Mouse (Mus musculus) hindbrain, embryonic 15.5 days (tissue): ENCODE measurements around the gene Cd86. TPM values are rescaled to one million over a fixed set of nuclear protein-coding genes. Genes with fewer than 3 reads are reported as not detected.

ENCODE experiments used
- ATAC-seq: fragments of 200-750 bp; cut with Nextera tagmentation; 2 replicates; pipeline ENCODE4 v1.8.0; 2017; ENCODE audit warnings: low read depth, moderate number of reproducible peaks, moderate TSS enrichment; ENCODE audit not compliant: low FRiP score
- H3K27ac ChIP-seq: fragments of 300-500 bp; sonication (generic); replicated peaks from 2 replicates; pipeline ENCODE4 v1.5.1; 2015; ENCODE audit warnings: mild to moderate bottlenecking, inconsistent platforms
- H3K27me3 ChIP-seq: fragments of 300-500 bp; sonication (generic); 2 replicates; pipeline ENCODE4 v1.6.1; 2015; ENCODE audit warnings: control low read depth, inconsistent platforms
- H3K36me3 ChIP-seq: fragments of 300-500 bp; sonication (generic); 2 replicates; pipeline ENCODE4 v1.6.1; 2015; ENCODE audit warnings: control low read depth, inconsistent platforms
- H3K4me1 ChIP-seq: fragments of 300-500 bp; sonication (generic); replicated peaks from 2 replicates; pipeline ENCODE4 v1.6.1; 2015; ENCODE audit warnings: control low read depth, inconsistent platforms
- H3K4me2 ChIP-seq: fragments of 300-500 bp; sonication (generic); 2 replicates; pipeline ENCODE4 v1.6.1; 2015; ENCODE audit warnings: moderate library complexity, mild to moderate bottlenecking, inconsistent platforms
- H3K4me3 ChIP-seq: fragments of 300-500 bp; sonication (generic); 2 replicates; pipeline ENCODE4 v1.5.1; 2015; ENCODE audit warnings: mild to moderate bottlenecking, inconsistent platforms
- H3K9ac ChIP-seq: fragments of 300-500 bp; sonication (generic); 2 replicates; pipeline ENCODE4 v1.6.1; 2015; ENCODE audit warnings: inconsistent platforms
- H3K9me3 ChIP-seq: fragments of 300-500 bp; sonication (generic); 2 replicates; pipeline ENCODE4 v1.6.1; 2016; ENCODE audit warnings: control low read depth, inconsistent platforms
- WGBS: fragments of 180-500 bp; shearing (Covaris S2); methylation state at CpG from one replicate; pipeline ENCODE4 v1.1.7; 2015; 5-methylcytosine and 5-hydroxymethylcytosine counted together
- polyA plus RNA-seq: library from polyadenylated mRNA; unstranded; fragments of >200 nt; fragmentation: Nextera tagmentation; extraction: Ambion mirVana; gene quantifications from 2 replicates; pipeline ENCODE4 v1.2.1, GENCODE M21; 2015

The Cd86 gene
- polyA plus RNA-seq, 1 experiment from 2014 or later: 1.7 TPM

DNA sequence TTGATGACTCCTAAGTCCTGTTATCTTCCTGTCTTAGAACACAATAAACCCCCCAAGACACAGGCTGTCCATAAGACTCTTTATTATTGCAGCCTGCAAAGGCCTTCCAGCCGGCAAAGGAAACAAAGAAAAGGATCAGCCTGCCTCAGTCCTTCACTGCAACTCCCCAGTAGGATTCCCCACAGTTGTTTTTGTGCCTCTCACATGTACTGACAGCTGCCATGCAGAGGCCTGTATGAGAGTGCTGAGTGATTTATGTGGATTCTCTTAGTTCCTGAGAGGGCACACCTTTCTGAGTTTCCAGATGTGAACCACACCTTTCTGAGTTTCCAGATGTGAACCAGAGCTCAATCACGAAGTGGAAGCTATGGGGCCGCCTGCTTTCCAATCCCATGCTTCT lies 83.8 kb downstream of the Cd86 start:
- Histone ChIP-seq H3K9ac (no peak overlapping the region), H3K9me3 (no peaks in the 10 kb centered on the region), H3K27me3 (no peaks in the 10 kb centered on the region), H3K4me2 (no peak overlapping the region), H3K36me3 (no peaks in the 10 kb centered on the region), H3K4me3 (no peak overlapping the region), H3K27ac (no peak overlapping the region), H3K4me1 (no peaks in the 10 kb centered on the region)
- 42% methylated on average over 3 of the region's 3 CpGs for WGBS
- ATAC-seq: no peak

GRCm38 (mm10) chr16:36571942-36572341 lies 93.9 kb downstream of the Cd86 start:
- no peaks in the 10 kb centered on the region for H3K9me3 ChIP-seq
- no peak overlapping the region for H3K4me2 ChIP-seq
- 81% methylated on average over 8 of the region's 8 CpGs for WGBS
- no peaks in the 10 kb centered on the region for H3K4me1 ChIP-seq
- H3K9ac ChIP-seq: no peak overlapping the region
- H3K4me3 ChIP-seq: no peak overlapping the region
- H3K27ac ChIP-seq: no peak overlapping the region
- ATAC-seq: no peak
- H3K36me3 ChIP-seq: no peaks in the 10 kb centered on the region
- H3K27me3 ChIP-seq: no peaks in the 10 kb centered on the region

DNA sequence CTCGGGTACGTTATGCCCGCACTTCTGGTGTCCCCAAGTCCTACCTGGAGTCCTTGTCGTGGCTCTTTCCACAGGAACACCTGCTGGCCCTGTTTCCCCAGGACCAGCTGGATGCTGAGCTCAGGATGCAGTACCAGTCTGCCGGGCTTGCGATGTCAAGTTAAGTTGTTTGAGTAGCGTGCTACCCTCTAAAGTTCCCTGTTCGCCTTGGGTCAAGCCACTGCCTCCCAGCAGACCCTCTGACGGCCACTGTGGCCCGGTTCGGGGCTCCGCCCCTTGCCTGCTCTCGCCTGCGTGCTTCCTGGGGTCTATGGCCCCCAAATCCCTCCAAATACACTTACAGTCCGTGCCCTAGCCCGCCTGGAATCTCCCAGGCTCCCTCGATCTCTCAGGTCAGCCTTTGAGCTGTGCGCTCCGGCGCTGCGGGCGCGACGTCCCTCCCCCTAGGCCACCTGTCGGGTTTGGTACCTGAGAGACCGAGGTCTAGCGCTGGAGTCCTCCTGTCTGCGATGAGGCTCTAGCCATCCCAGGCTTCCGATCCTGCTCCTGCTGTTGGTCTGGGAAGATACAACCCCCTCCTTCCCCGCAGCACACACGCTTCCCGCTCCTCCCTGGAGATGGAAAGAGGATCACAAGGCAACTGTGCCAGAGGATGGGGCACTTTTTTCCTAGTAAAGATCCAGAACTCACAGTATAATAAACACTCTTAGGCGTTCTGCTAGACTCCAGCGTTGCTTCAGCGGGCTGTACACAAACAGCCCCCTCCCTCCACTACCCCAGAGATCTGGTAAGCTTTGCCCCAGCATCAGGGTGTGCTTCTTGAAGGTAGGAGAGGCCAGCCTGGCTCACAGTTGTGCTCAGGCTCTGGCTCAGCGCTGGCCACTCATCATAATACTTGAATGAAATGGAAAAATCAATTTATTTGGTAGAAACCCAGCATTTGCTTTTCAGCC lies 104.2 kb downstream of the Cd86 start, which contains the start of gene Casr:
Casr (minus strand) TSS at position 756 of the 953 bp plus-strand sequence.
- peak within 1 kb of the TSS; percentile 23; the same call in 1 of the 2 replicates for H3K9ac ChIP-seq
- peak within 1 kb of the TSS; percentile 41 for H3K4me3 ChIP-seq
- peaks cover 9% of the 10 kb centered on the region; the same call in 1 of the 2 replicates for H3K27me3 ChIP-seq
- peak within 1 kb of the TSS; percentile 84 for H3K4me2 ChIP-seq
- H3K9me3 ChIP-seq: no peaks in the 10 kb centered on the region
- ATAC-seq: peak; percentile 73
- H3K27ac ChIP-seq: no peak within 1 kb of the TSS
- H3K4me1 ChIP-seq: peaks cover 6% of the 10 kb centered on the region
- no peaks in the 10 kb centered on the region for H3K36me3 ChIP-seq
- 2% methylated on average over 36 of the region's 36 CpGs for WGBS

DNA sequence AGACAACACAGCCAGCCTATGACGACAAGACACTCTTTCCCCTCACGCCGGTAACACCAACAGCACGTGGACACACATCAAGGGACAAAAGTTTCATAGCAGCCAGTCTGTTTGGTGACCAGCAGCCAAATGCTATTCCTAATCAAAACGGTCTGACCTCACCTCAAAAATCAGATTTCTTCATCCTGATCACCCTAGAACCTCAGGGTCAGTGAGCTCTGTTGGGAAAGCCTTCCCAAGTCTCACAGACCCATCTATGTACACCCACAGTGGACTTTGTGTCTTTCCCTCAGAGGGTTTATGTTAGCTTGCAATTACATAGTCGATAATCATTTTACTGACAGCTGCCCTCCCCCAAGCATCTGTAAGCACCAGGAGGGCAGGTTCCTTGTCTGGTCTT lies 106.3 kb downstream of the Cd86 start:
- Histone ChIP-seq H3K4me2 (no peak overlapping the region), H3K36me3 (no peaks in the 10 kb centered on the region), H3K27me3 (peaks cover 9% of the 10 kb centered on the region; the same call in 1 of the 2 replicates), H3K27ac (no peak overlapping the region), H3K9ac (no peak overlapping the region), H3K9me3 (no peaks in the 10 kb centered on the region), H3K4me1 (peaks cover 6% of the 10 kb centered on the region), H3K4me3 (no peak overlapping the region)
- WGBS: 88% methylated on average over 6 of the region's 6 CpGs
- no peak for ATAC-seq

GRCm38 (mm10) chr16:36555672-36556165 lies 110.2 kb downstream of the Cd86 start:
- Histone ChIP-seq H3K4me2 (no peak overlapping the region), H3K36me3 (no peaks in the 10 kb centered on the region), H3K9me3 (no peaks in the 10 kb centered on the region), H3K4me3 (no peak overlapping the region), H3K27ac (no peak overlapping the region), H3K4me1 (no peaks in the 10 kb centered on the region), H3K9ac (no peak overlapping the region), H3K27me3 (0 out of 2 replicates have a peak, but pooled peaks cover 3% of the 10 kb centered on the region)
- WGBS: 88% methylated on average over 10 of the region's 10 CpGs
- ATAC-seq: no peak

Other genes starting within 250 kb of the Cd86 start
- 0.73 and 0.77 TPM in 2 replicates for gene Stfa3, start 210.7 kb downstream of the Cd86 start, polyA plus RNA-seq
- 0.16 and 0.33 TPM in 2 replicates for gene Casr, start 103.9 kb downstream of the Cd86 start, polyA plus RNA-seq
- 0.38 and 0.43 TPM in 2 replicates for gene Ildr1, start 27.9 kb upstream of the Cd86 start, polyA plus RNA-seq
- 12.7 and 16.2 TPM in 2 replicates for gene Slc15a2, start 118.9 kb upstream of the Cd86 start, polyA plus RNA-seq
- 53.2 and 56.8 TPM in 2 replicates for gene Iqcb1, start 162.3 kb upstream of the Cd86 start, polyA plus RNA-seq
- 0.52 and 0.54 TPM in 2 replicates for gene Eaf2, start 208.9 kb upstream of the Cd86 start, polyA plus RNA-seq
- 83.2 and 83.7 TPM in 2 replicates for gene Golgb1, start 209.1 kb upstream of the Cd86 start, polyA plus RNA-seq